Mouse (Mus musculus): ENCODE results near the gene Znrf4.

DNA sequence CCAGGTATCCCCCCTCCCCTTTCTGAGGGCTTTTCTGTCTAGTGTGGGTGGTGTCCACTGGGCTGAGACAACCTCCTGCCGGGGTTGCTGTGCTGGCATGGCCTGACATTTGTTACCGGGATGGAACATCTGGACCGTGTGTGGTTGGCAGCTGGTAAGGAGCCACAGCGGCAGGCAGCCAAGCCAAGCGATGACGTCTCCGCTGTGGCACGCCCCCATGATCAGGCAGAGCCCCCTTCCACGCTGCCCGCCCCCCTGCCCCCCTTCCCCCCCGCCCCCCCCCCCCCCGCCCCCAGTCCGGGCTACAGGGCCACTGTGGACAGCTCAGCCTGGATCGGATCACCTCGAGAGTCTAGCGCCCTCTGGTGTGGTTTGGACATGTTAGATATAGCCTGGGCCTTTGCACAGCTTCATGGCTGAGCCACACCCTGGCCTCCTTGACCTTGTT is 24.8 kb downstream of the Znrf4 start:
- TF ChIP-seq CTCF (IDR thresholded peaks at IDR 0.05; ENCODE audit: borderline replicate concordance, control insufficient read depth, extremely low read depth, insufficient read depth, low read length, poor library complexity) = no peak
- no peak for TF ChIP-seq POLR2A (IDR thresholded peaks at IDR 0.05; ENCODE audit: control insufficient read depth, extremely low read depth, insufficient read depth, low read length, poor library complexity)

Measured in thymus, adult 2 months (tissue).